21 mouse cellular contexts compared by ENCODE assay signal in genomic region chr13:114924785-114925184, GRCm38 (mm10).
"Had no signal": no experiment of that assay in that cellular context is flagged by ENCODE, and none has a peak within 500 bp of the region (broad histone marks: within the 10 kb centered on the region; RNA-seq: fewer than 3 reads in every experiment).

No protein-coding gene starts in this region.

- H3K4me1 ChIP-seq: kidney, embryonic 15.5 days had no signal

- H3K36me3 ChIP-seq: intestine, embryonic 15.5 days; kidney, embryonic 15.5 days; lung, embryonic 15.5 days; midbrain, embryonic 13.5 days; neural tube, embryonic 13.5 days had no signal

- H3K4me3 ChIP-seq: intestine, embryonic 15.5 days; kidney, embryonic 15.5 days; left cerebral cortex, adult 2 months; lung, embryonic 15.5 days; midbrain, embryonic 13.5 days; myocyte; neural tube, embryonic 13.5 days had no signal

- H3K27ac ChIP-seq: intestine, embryonic 15.5 days; kidney, embryonic 15.5 days; left cerebral cortex, adult 2 months; liver, embryonic 14.5 days; lung, embryonic 15.5 days; neural tube, embryonic 13.5 days; stomach, postnatal 0 days had no signal

- H3K9me3 ChIP-seq: intestine, embryonic 15.5 days; kidney, embryonic 15.5 days had no signal

- H3K4me2 ChIP-seq: intestine, embryonic 15.5 days; kidney, embryonic 15.5 days; lung, embryonic 15.5 days; midbrain, embryonic 13.5 days; neural tube, embryonic 13.5 days had no signal

- DNase-seq: kidney, adult 11 months; kidney, adult 8-10 months; kidney, postnatal 10 days; kidney, postnatal 36 days; layer of hippocampus, postnatal 36 days; lung, adult 18-20 months; lung, postnatal 10 days; lung, postnatal 4 days; retina, postnatal 1 day; right cerebral cortex, postnatal 25 days; thymus, adult 2 months; thymus, postnatal 14 days had no signal

- H3K9ac ChIP-seq: intestine, embryonic 15.5 days; kidney, embryonic 15.5 days; liver, embryonic 14.5 days; lung, embryonic 15.5 days; midbrain, embryonic 13.5 days; neural tube, embryonic 13.5 days had no signal

- H3K27me3 ChIP-seq: intestine, embryonic 15.5 days; kidney, embryonic 15.5 days; lung, embryonic 15.5 days; neural tube, embryonic 13.5 days had no signal

- ATAC-seq: midbrain, embryonic 13.5 days had no signal
